Mouse (Mus musculus): Measurements from ENCODE around the gene Zrsr1.

Gene Zrsr1

GRCm38 (mm10) chr11:23008824-23009200, 37.0 kb downstream of the Zrsr1 start:
- no peak for DNase-seq (ENCODE audit: low spot score in 2 of 2)

GRCm38 (mm10) chr11:23013096-23013495, 41.3 kb downstream of the Zrsr1 start:
- no peak for DNase-seq (ENCODE audit: low spot score in 2 of 2)

GRCm38 (mm10) chr11:23013580-23014294, 41.9 kb downstream of the Zrsr1 start:
- no peak for DNase-seq (ENCODE audit: low spot score in 2 of 2)

GRCm38 (mm10) chr11:23014996-23015395, 43.2 kb downstream of the Zrsr1 start:
- DNase-seq (ENCODE audit: low spot score in 2 of 2): no peak

DNA sequence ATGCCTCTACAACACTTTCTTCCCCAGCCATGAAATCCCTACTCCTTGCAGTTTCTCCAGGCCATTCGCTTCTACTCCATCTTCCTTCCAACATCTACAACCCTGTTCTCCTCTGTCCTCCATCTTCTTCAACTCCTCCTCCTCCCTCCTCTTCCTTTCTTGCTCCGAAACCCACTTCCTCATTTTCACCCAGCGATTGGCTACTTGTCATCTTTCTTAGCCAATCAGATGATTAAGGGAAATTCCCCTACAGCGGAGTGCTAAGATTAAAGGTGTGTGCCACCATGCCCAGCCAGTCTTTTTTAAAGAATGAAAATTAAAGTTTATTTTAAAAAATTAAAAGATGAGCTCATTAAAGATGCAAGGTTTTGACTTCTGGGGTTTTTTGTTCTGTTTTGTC, 46.1 kb downstream of the Zrsr1 start:
- DNase-seq (ENCODE audit: low spot score in 2 of 2): no peak

- DNase-seq (ENCODE audit: low spot score in 2 of 2): no peak
These were observed 48.4 kb downstream of the Zrsr1 start for GRCm38 (mm10) chr11:23020116-23020770.

GRCm38 (mm10) chr11:23020841-23021240, 49.0 kb downstream of the Zrsr1 start:
- DNase-seq (ENCODE audit: low spot score in 2 of 2): no peak

- no peak for DNase-seq (ENCODE audit: low spot score in 2 of 2)
These were observed 51.4 kb downstream of the Zrsr1 start for GRCm38 (mm10) chr11:23023155-23023554.

GRCm38 (mm10) chr11:23024169-23024568, 52.4 kb downstream of the Zrsr1 start:
- DNase-seq (ENCODE audit: low spot score in 2 of 2): no peak

All from left cerebral cortex, adult 9 months (tissue).